Mouse (Mus musculus): ENCODE measurements around the gene Gm20721. TPM values are rescaled to one million over a fixed set of nuclear protein-coding genes. Genes with fewer than 3 reads are reported as not detected.
A peak's percentile ranks its signal among the peaks of the same experiment; 100 is the strongest.

Gm20721 gene
- polyA plus RNA-seq, 1 experiment from 2014 or later = 8.6 TPM

- H3K9me3 ChIP-seq (replicated peaks; ENCODE audit: control insufficient read depth, low read length) = peaks cover 54% of the 10 kb centered on the region
- no peaks in the 10 kb centered on the region for H3K36me3 ChIP-seq (ENCODE audit: control insufficient read depth, insufficient read depth, low read length)
- H3K4me1 ChIP-seq (ENCODE audit: control insufficient read depth, insufficient read depth, low read length) = peaks cover 1% of the 10 kb centered on the region; the same call in 1 of the 2 replicates
- 44% methylated on average over 33 of the region's 33 CpGs for WGBS (ENCODE audit: insufficient replicate concordance)
- peaks cover 21% of the 10 kb centered on the region for H3K27me3 ChIP-seq (ENCODE audit: control insufficient read depth, insufficient read depth, low read length)
- ATAC-seq (replicated peaks; ENCODE audit: insufficient number of reproducible peaks, low FRiP score, low TSS enrichment) = no peak
- peak overlapping the region; percentile 75 for H3K4me2 ChIP-seq
- H3K9ac ChIP-seq (ENCODE audit: low read depth, low read length) = no peak overlapping the region
- no peak overlapping the region for H3K27ac ChIP-seq (ENCODE audit: low read depth, low read length)
- H3K4me3 ChIP-seq (ENCODE audit: low read depth, low read length) = peak overlapping the region; percentile 46
These were observed 48.0 kb downstream of the Gm20721 start for GRCm38 (mm10) chr2:174298471-174298870.

- no peak overlapping the region for H3K9ac ChIP-seq (ENCODE audit: low read depth, low read length)
- WGBS (ENCODE audit: insufficient replicate concordance) = 56% methylated on average over 19 of the region's 19 CpGs
- H3K4me3 ChIP-seq (ENCODE audit: low read depth, low read length) = peak overlapping the region; percentile 46; the same call in 1 of the 2 replicates
- no peak overlapping the region for H3K27ac ChIP-seq (ENCODE audit: low read depth, low read length)
- H3K36me3 ChIP-seq (ENCODE audit: control insufficient read depth, insufficient read depth, low read length) = peaks cover 3% of the 10 kb centered on the region; the same call in 1 of the 2 replicates
- peaks cover 7% of the 10 kb centered on the region; the same call in 1 of the 2 replicates for H3K4me1 ChIP-seq (ENCODE audit: control insufficient read depth, insufficient read depth, low read length)
- no peak overlapping the region for H3K4me2 ChIP-seq
- no peak for ATAC-seq (replicated peaks; ENCODE audit: insufficient number of reproducible peaks, low FRiP score, low TSS enrichment)
- H3K9me3 ChIP-seq (replicated peaks; ENCODE audit: control insufficient read depth, low read length) = peaks cover 54% of the 10 kb centered on the region
- H3K27me3 ChIP-seq (ENCODE audit: control insufficient read depth, insufficient read depth, low read length) = peaks cover 21% of the 10 kb centered on the region
These were observed 48.7 kb downstream of the Gm20721 start for GRCm38 (mm10) chr2:174297851-174298250.

- H3K27me3 ChIP-seq (ENCODE audit: control insufficient read depth, insufficient read depth, low read length) = peaks cover 21% of the 10 kb centered on the region
- peaks cover 4% of the 10 kb centered on the region; the same call in 1 of the 2 replicates for H3K36me3 ChIP-seq (ENCODE audit: control insufficient read depth, insufficient read depth, low read length)
- H3K9me3 ChIP-seq (replicated peaks; ENCODE audit: control insufficient read depth, low read length) = peaks cover 54% of the 10 kb centered on the region
- no peak overlapping the region for H3K27ac ChIP-seq (ENCODE audit: low read depth, low read length)
- no peak overlapping the region for H3K9ac ChIP-seq (ENCODE audit: low read depth, low read length)
- H3K4me2 ChIP-seq = peak overlapping the region; percentile 62
- ATAC-seq (replicated peaks; ENCODE audit: insufficient number of reproducible peaks, low FRiP score, low TSS enrichment) = no peak
- H3K4me1 ChIP-seq (ENCODE audit: control insufficient read depth, insufficient read depth, low read length) = peaks cover 14% of the 10 kb centered on the region
- H3K4me3 ChIP-seq (ENCODE audit: low read depth, low read length) = peak overlapping the region; percentile 11
- 40% methylated on average over 29 of the region's 29 CpGs for WGBS (ENCODE audit: insufficient replicate concordance)
These were observed 49.4 kb downstream of the Gm20721 start for GRCm38 (mm10) chr2:174297086-174297571.

DNA sequence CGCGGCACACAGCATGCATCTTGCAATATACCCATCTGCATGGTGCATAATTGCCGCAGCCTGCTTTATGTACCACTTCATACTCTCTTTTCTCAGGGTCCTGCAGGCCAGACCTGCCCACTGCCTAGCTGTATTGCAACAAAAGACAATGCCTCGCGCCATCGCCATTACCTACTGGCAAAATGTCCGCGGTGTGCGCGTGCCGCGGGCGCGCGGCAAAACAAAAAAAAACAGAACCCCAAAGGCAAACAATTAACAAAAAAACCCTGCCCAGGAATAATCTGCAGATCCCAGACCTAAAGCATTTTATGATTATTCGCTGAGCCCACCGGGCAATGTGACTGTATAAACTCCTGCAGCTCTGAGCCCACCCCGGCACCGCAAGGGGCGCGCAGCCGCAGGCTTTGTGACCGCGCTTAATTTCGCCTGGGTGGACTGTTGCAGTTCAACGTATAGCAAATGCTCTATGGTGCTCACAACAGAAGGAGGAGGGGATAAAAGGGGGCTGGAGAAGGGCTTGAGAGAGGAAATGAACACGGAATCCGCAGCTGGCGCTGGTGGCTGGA, 50.5 kb downstream of the Gm20721 start:
- Histone ChIP-seq H3K4me2 (peak overlapping the region; percentile 62), H3K27ac (ENCODE audit: low read depth, low read length) (peak overlapping the region; percentile 10), H3K4me1 (ENCODE audit: control insufficient read depth, insufficient read depth, low read length) (peaks cover 16% of the 10 kb centered on the region), H3K9me3 (replicated peaks; ENCODE audit: control insufficient read depth, low read length) (peaks cover 54% of the 10 kb centered on the region), H3K9ac (ENCODE audit: low read depth, low read length) (peak overlapping the region; percentile 66; the same call in 1 of the 2 replicates), H3K4me3 (ENCODE audit: low read depth, low read length) (peak overlapping the region; percentile 70), H3K27me3 (ENCODE audit: control insufficient read depth, insufficient read depth, low read length) (peaks cover 21% of the 10 kb centered on the region), H3K36me3 (ENCODE audit: control insufficient read depth, insufficient read depth, low read length) (peaks cover 4% of the 10 kb centered on the region; the same call in 1 of the 2 replicates)
- whole genome bisulfite sequencing (ENCODE audit: insufficient replicate concordance) = 41% methylated on average over 29 of the region's 29 CpGs
- no peak for ATAC-seq (replicated peaks; ENCODE audit: insufficient number of reproducible peaks, low FRiP score, low TSS enrichment)

DNA sequence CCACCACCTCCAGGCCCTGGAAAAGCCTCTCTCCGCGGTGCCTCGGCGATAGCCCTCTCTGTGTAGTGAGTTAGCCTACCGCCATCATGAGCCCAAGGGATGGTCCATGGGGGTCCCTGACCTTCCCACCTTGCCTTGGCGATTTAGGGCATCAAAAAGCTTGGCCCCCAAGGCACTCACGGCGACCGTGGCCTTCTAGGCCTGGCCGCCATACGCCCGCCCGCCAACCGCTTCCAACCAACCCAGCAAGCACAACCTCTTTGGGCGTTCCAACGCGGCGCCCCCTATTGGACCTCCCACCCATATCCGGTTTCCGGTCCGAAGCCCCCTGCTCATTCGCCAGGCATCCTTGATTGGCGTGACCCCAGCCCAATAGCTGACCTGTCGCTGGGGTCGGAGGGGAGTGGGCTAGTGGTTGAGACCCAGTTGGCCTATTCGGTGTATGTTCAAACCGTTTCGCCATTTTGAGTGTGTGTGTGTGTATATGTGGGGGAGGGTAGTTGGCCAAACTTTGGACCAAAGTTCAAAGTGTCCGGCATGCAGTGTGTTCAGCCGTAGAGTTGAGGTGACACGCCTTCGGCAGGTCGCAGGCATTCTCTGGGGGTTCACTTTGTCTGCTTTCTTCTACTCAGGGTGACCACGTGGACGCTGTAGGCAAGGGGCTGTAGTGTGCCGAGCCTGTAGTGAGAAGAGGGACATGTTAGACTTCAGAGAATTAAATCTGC, 51.2 kb downstream of the Gm20721 start:
- whole genome bisulfite sequencing (ENCODE audit: insufficient replicate concordance) = 53% methylated on average over 36 of the region's 36 CpGs
- peaks cover 54% of the 10 kb centered on the region for H3K9me3 ChIP-seq (replicated peaks; ENCODE audit: control insufficient read depth, low read length)
- H3K36me3 ChIP-seq (ENCODE audit: control insufficient read depth, insufficient read depth, low read length) = peaks cover 4% of the 10 kb centered on the region; the same call in 1 of the 2 replicates
- peak overlapping the region; percentile 96 for H3K9ac ChIP-seq (ENCODE audit: low read depth, low read length)
- H3K4me2 ChIP-seq = peak overlapping the region; percentile 66
- peak overlapping the region; percentile 74 for H3K27ac ChIP-seq (ENCODE audit: low read depth, low read length)
- H3K4me1 ChIP-seq (ENCODE audit: control insufficient read depth, insufficient read depth, low read length) = peaks cover 16% of the 10 kb centered on the region
- H3K27me3 ChIP-seq (ENCODE audit: control insufficient read depth, insufficient read depth, low read length) = peaks cover 20% of the 10 kb centered on the region
- peak overlapping the region; percentile 70 for H3K4me3 ChIP-seq (ENCODE audit: low read depth, low read length)
- peak; percentile 86 for ATAC-seq (replicated peaks; ENCODE audit: insufficient number of reproducible peaks, low FRiP score, low TSS enrichment)

DNA sequence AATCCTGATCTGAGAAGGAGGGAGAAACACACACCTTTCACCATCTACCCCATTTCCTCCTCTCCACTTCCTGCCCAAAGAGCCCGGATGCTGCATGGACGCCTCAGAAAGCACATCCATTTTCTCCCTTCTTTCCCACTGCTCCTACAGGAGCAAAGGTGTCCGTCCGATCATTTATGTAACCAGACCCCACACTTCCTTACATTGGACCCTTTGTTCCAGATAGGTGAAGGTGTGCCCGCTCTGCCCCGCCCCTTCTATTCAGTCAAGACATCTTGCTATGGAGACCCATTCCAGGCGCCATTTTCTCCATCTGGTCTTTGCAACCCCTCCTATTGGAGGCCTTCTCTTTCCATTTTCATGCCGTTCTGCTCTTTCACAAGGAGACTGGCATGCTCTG, 52.1 kb downstream of the Gm20721 start:
- no peak for ATAC-seq (replicated peaks; ENCODE audit: insufficient number of reproducible peaks, low FRiP score, low TSS enrichment)
- H3K27ac ChIP-seq (ENCODE audit: low read depth, low read length) = peak overlapping the region; percentile 74
- H3K9ac ChIP-seq (ENCODE audit: low read depth, low read length) = peak overlapping the region; percentile 96
- H3K4me2 ChIP-seq = peak overlapping the region; percentile 66
- peaks cover 16% of the 10 kb centered on the region for H3K4me1 ChIP-seq (ENCODE audit: control insufficient read depth, insufficient read depth, low read length)
- WGBS (ENCODE audit: insufficient replicate concordance) = 49% methylated on average over 8 of the region's 8 CpGs
- peaks cover 45% of the 10 kb centered on the region for H3K9me3 ChIP-seq (replicated peaks; ENCODE audit: control insufficient read depth, low read length)
- H3K36me3 ChIP-seq (ENCODE audit: control insufficient read depth, insufficient read depth, low read length) = peaks cover 4% of the 10 kb centered on the region; the same call in 1 of the 2 replicates
- peak overlapping the region; percentile 70 for H3K4me3 ChIP-seq (ENCODE audit: low read depth, low read length)
- H3K27me3 ChIP-seq (ENCODE audit: control insufficient read depth, insufficient read depth, low read length) = peaks cover 18% of the 10 kb centered on the region

DNA sequence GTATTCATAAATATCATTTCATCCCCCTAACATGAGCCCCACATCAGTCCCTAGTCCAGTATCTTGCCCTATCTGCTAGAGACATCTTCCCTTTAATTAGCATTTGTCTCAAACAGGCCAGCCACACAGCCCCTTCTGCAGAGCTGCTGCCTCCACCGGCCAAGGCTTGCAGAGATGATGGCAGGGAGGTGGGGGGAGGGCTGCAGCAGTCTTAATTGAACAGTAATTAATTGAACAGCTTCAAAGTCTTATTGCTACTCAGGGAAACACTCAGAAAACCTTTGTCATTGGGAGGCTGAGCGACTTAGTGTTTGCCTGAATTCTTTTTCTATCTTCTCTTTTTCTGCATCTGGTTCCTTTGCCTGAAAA, 54.9 kb downstream of the Gm20721 start:
- Histone ChIP-seq H3K4me3 (ENCODE audit: low read depth, low read length) (no peak overlapping the region), H3K4me1 (ENCODE audit: control insufficient read depth, insufficient read depth, low read length) (peaks cover 16% of the 10 kb centered on the region), H3K27me3 (ENCODE audit: control insufficient read depth, insufficient read depth, low read length) (peaks cover 17% of the 10 kb centered on the region), H3K36me3 (ENCODE audit: control insufficient read depth, insufficient read depth, low read length) (peaks cover 7% of the 10 kb centered on the region), H3K27ac (ENCODE audit: low read depth, low read length) (no peak overlapping the region), H3K4me2 (peak overlapping the region; percentile 61), H3K9ac (ENCODE audit: low read depth, low read length) (no peak overlapping the region), H3K9me3 (replicated peaks; ENCODE audit: control insufficient read depth, low read length) (peaks cover 21% of the 10 kb centered on the region)
- no peak for ATAC-seq (replicated peaks; ENCODE audit: insufficient number of reproducible peaks, low FRiP score, low TSS enrichment)
- 64% methylated on average over 2 of the region's 2 CpGs for WGBS (ENCODE audit: insufficient replicate concordance)

- Histone ChIP-seq H3K27me3 (ENCODE audit: control insufficient read depth, insufficient read depth, low read length) (peaks cover 22% of the 10 kb centered on the region), H3K36me3 (ENCODE audit: control insufficient read depth, insufficient read depth, low read length) (peaks cover 12% of the 10 kb centered on the region), H3K4me1 (ENCODE audit: control insufficient read depth, insufficient read depth, low read length) (peaks cover 16% of the 10 kb centered on the region), H3K9ac (ENCODE audit: low read depth, low read length) (no peak overlapping the region), H3K9me3 (replicated peaks; ENCODE audit: control insufficient read depth, low read length) (peaks cover 16% of the 10 kb centered on the region), H3K4me3 (ENCODE audit: low read depth, low read length) (peak overlapping the region; percentile 14; the same call in 1 of the 2 replicates), H3K27ac (ENCODE audit: low read depth, low read length) (no peak overlapping the region), H3K4me2 (peak overlapping the region; percentile 61)
- no peak for ATAC-seq (replicated peaks; ENCODE audit: insufficient number of reproducible peaks, low FRiP score, low TSS enrichment)
- 65% methylated on average over 8 of the region's 8 CpGs for WGBS (ENCODE audit: insufficient replicate concordance)
These were observed 55.4 kb downstream of the Gm20721 start for GRCm38 (mm10) chr2:174291029-174291661.

All from heart, embryonic 11.5 days (tissue).